Mouse (Mus musculus) layer of hippocampus, postnatal 36 days (tissue): Measurements from ENCODE around the gene Grik3. TPM values are rescaled to one million over a fixed set of nuclear protein-coding genes. Genes with fewer than 3 reads are reported as not detected.

Experiments
- DNase-seq, 2 experiments: peaks; one replicate each; pipeline ENCODE4 v3.0.0; 2022
- microRNA-seq, 2 experiments: library from miRNA; unstranded; fragments of <30 nt; microRNA quantifications; one replicate each; pipeline ENCODE4 v1.2.0; 2021
- total RNA-seq, 2 experiments: library from RNA; stranded (reverse); gene quantifications; 2 replicates each; pipeline ENCODE4 v1.2.3; 2021

Gene Grik3
- total RNA-seq, 2 experiments from 2014 or later, result 21.7 to 25.5 TPM

GRCm38 (mm10) chr4:125727626-125728025 is 237.1 kb downstream of the Grik3 start:
- no peak for DNase-seq

GRCm38 (mm10) chr4:125728091-125728863 is 237.8 kb downstream of the Grik3 start:
- DNase-seq, result no peak

GRCm38 (mm10) chr4:125729305-125730220 is 239.1 kb downstream of the Grik3 start:
- no peak for DNase-seq

GRCm38 (mm10) chr4:125730751-125731150 is 240.3 kb downstream of the Grik3 start:
- DNase-seq, result no peak

GRCm38 (mm10) chr4:125736783-125737182 is 246.3 kb downstream of the Grik3 start:
- DNase-seq, result no peak

GRCm38 (mm10) chr4:125738825-125739224 is 248.3 kb downstream of the Grik3 start:
- no peak for DNase-seq

- no peak for DNase-seq
Measured at GRCm38 (mm10) chr4:125742162-125742571, 251.7 kb downstream of the Grik3 start.

GRCm38 (mm10) chr4:125745902-125746301 is 255.4 kb downstream of the Grik3 start:
- peak in 1 of 2 experiments; percentile 17 for DNase-seq

GRCm38 (mm10) chr4:125756393-125756792 is 265.9 kb downstream of the Grik3 start:
- peak in 1 of 2 experiments; percentile 9 for DNase-seq

- no peak for DNase-seq
Measured at GRCm38 (mm10) chr4:125760326-125760725, 269.8 kb downstream of the Grik3 start.

GRCm38 (mm10) chr4:125763056-125763455 is 272.6 kb downstream of the Grik3 start:
- DNase-seq, result no peak

Small RNA genes within 50 kb of the gene (microRNA-seq; reads per million reads assigned to microRNA genes)
- 0 reads per million in 2 experiments for gene Mir692-2
